Mouse (Mus musculus): ENCODE results near the gene Mlh3.

DNA sequence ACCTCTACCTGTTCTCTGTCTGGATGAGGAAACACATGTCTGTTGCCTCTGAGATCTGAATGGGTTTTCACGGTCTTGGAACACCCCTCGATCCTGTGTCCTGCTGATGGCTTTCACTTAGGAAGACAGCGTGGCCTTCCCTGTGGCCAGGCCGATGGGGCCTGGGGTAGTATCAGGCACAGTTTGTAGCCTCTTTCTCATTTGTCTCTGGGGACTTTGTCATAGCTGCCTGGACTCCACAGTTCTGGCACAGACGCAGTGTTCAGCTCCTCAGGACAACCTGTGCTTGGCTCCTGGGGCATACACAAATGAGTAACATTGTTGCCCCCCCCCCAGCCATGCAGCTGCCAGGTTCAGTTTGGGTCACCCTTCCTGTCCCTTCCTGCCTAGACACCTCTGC lies 75.3 kb downstream of the Mlh3 start:
- TF ChIP-seq EP300 (IDR thresholded peaks at IDR 0.05; ENCODE audit: insufficient read depth, low read depth, low read length) (no peak), CTCF (IDR thresholded peaks at IDR 0.05; ENCODE audit: low read depth, low read length) (no peak)
